Mouse (Mus musculus) kidney, adult 10 weeks (tissue): ENCODE results near the gene Kcnd2. TPM values are rescaled to one million over a fixed set of nuclear protein-coding genes. Genes with fewer than 3 reads are reported as not detected.

Experiments
- polyA plus RNA-seq: library from polyadenylated mRNA; stranded (reverse); fragments of 350-450 nt; fragmentation: Illumina TruSeq; extraction: RNeasy Lipid Tissue Mini Kit (QIAGEN cat#74804); gene quantifications from one replicate; pipeline ENCODE4 v1.2.3, GENCODE M21; 2014; ENCODE audit warnings: low read depth, low replicate concordance

The Kcnd2 gene
- 0.36 TPM for polyA plus RNA-seq

GRCm38 (mm10) chr6:21215491-21216191 is at the start of gene Kcnd2:
Gene Kcnd2, plus strand, starts transcription at chr6:21215503.

